Mouse (Mus musculus): ENCODE data around the gene Slc25a47.

GRCm38 (mm10) chr12:108787329-108787728 lies 48.5 kb upstream of the Slc25a47 start:
- no peak for TF ChIP-seq EP300 (IDR thresholded peaks at IDR 0.05; ENCODE audit: low read depth)
- no peak for TF ChIP-seq CTCF (IDR thresholded peaks at IDR 0.05; ENCODE audit: low read depth)
